Mouse (Mus musculus) CH12.LX (cell line): Measurements from ENCODE around the gene Syt12. TPM values are rescaled to one million over a fixed set of nuclear protein-coding genes. Genes with fewer than 3 reads are reported as not detected.

Experiments
- DNase-seq: peaks from one replicate; pipeline ENCODE4 v3.0.0-alpha.2; 2013; ENCODE audit errors: extremely low read depth
- H3K27ac ChIP-seq: 2 replicates; pipeline ENCODE4 v1.5.1; 2012; ENCODE audit warnings: low read depth, mild to moderate bottlenecking, control low read depth, moderate library complexity; ENCODE audit not compliant: insufficient read depth
- H3K27me3 ChIP-seq: replicated peaks from 2 replicates; pipeline ENCODE3; 2012; ENCODE audit warnings: inconsistent platforms
- H3K36me3 ChIP-seq, 2 experiments: replicated peaks in 1 of 2; 2 replicates each; pipeline versions ENCODE3 to v1.6.1; 2012; ENCODE audit warnings: inconsistent platforms in 1 of 2, low read length in 1 of 2, mild to moderate bottlenecking in 1 of 2, mixed read lengths in 1 of 2, moderate library complexity in 1 of 2; ENCODE audit not compliant: control insufficient read depth in 1 of 2, insufficient read depth in 1 of 2
- H3K4me1 ChIP-seq, 2 experiments: 2 replicates each; pipeline ENCODE4 v1.6.1; 2012; ENCODE audit warnings: inconsistent platforms in 1 of 2, moderate library complexity in 1 of 2; ENCODE audit not compliant: insufficient read depth in 2 of 2, control insufficient read depth in 1 of 2
- H3K4me2 ChIP-seq: 2 replicates; pipeline ENCODE4 v1.6.1; 2012; ENCODE audit warnings: low read depth, mild to moderate bottlenecking, control low read depth; ENCODE audit not compliant: poor library complexity, insufficient read depth, severe bottlenecking
- H3K4me3 ChIP-seq, 3 experiments: fragments of 150-350 bp in 1 of 3; sonication (generic) in 1 of 3; replicated peaks in 1 of 3; 2 replicates each; pipeline versions ENCODE3 to v1.5.1; 2011 to 2012; ENCODE audit warnings: low read depth in 2 of 3, low read length in 2 of 3, mild to moderate bottlenecking in 2 of 3, moderate library complexity in 2 of 3, control low read depth in 1 of 3, improper control_type of control experiment in 1 of 3, inconsistent platforms in 1 of 3, mixed read lengths in 1 of 3; ENCODE audit not compliant: poor library complexity in 1 of 3
- H3K79me2 ChIP-seq: replicated peaks from 2 replicates; pipeline ENCODE4 v1.6.1; 2012; ENCODE audit warnings: mild to moderate bottlenecking, moderate library complexity; ENCODE audit not compliant: control insufficient read depth, poor library complexity, insufficient read depth, severe bottlenecking; ENCODE audit errors: extremely low read depth
- H3K9ac ChIP-seq: 2 replicates; pipeline ENCODE4 v1.6.1; 2012; ENCODE audit warnings: low read depth, mild to moderate bottlenecking, control low read depth, moderate library complexity; ENCODE audit not compliant: insufficient read depth
- H3K9me3 ChIP-seq: replicated peaks from 2 replicates; pipeline ENCODE3; 2012; ENCODE audit warnings: low read length, inconsistent platforms, mixed read lengths
- CHD1 ChIP-seq: IDR thresholded peaks from 2 replicates; pipeline ENCODE4 v1.6.1; 2012; ENCODE audit warnings: low read depth, low read length, improper control_type of control experiment, inconsistent platforms
- CHD2 ChIP-seq: IDR thresholded peaks from 2 replicates; pipeline ENCODE4 v1.6.1; 2011; ENCODE audit warnings: low read length, improper control_type of control experiment
- E2F4 ChIP-seq: IDR thresholded peaks from 2 replicates; pipeline ENCODE4 v1.6.1; 2011; ENCODE audit warnings: low read depth, low read length, improper control_type of control experiment; ENCODE audit not compliant: insufficient replicate concordance
- ELF1 ChIP-seq: IDR thresholded peaks from 2 replicates; pipeline ENCODE4 v1.6.1; 2014; ENCODE audit warnings: low read depth, mild to moderate bottlenecking, inconsistent platforms, low read length, improper control_type of control experiment
- EP300 ChIP-seq: IDR thresholded peaks from 2 replicates; pipeline ENCODE4 v1.6.1; 2011; ENCODE audit warnings: low read length, improper control_type of control experiment
- ETS1 ChIP-seq: conservative IDR thresholded peaks from 2 replicates; pipeline ENCODE4 v1.6.1; 2012; ENCODE audit warnings: low read depth, mild to moderate bottlenecking, inconsistent platforms, low read length, improper control_type of control experiment, moderate library complexity
- HCFC1 ChIP-seq: IDR thresholded peaks from 2 replicates; pipeline ENCODE4 v1.6.1; 2012; ENCODE audit warnings: low read depth, mild to moderate bottlenecking, inconsistent platforms, low read length, improper control_type of control experiment
- IRF4 ChIP-seq: IDR thresholded peaks from 2 replicates; pipeline ENCODE4 v1.6.1; 2014; ENCODE audit warnings: low read depth, mild to moderate bottlenecking, inconsistent platforms, low read length, improper control_type of control experiment
- JUN ChIP-seq: IDR thresholded peaks from 2 replicates; pipeline ENCODE4 v1.6.1; 2011; ENCODE audit warnings: low read depth, mild to moderate bottlenecking, low read length, improper control_type of control experiment, moderate library complexity; ENCODE audit not compliant: insufficient read depth
- MAX ChIP-seq: IDR thresholded peaks from 2 replicates; pipeline ENCODE4 v1.6.1; 2011; ENCODE audit warnings: low read length, improper control_type of control experiment
- MEF2A ChIP-seq: IDR thresholded peaks from 2 replicates; pipeline ENCODE4 v1.6.1; 2014; ENCODE audit warnings: low read depth, mild to moderate bottlenecking, inconsistent platforms, low read length, improper control_type of control experiment, borderline replicate concordance
- MXI1 ChIP-seq: IDR thresholded peaks from 2 replicates; pipeline ENCODE4 v1.6.1; 2011; ENCODE audit warnings: mild to moderate bottlenecking, low read depth, low read length, improper control_type of control experiment
- MYC ChIP-seq: IDR thresholded peaks from 2 replicates; pipeline ENCODE4 v1.6.1; 2011; ENCODE audit warnings: low read depth, mild to moderate bottlenecking, improper control_type of control experiment, low read length
- POLR2AphosphoS2 ChIP-seq: IDR thresholded peaks from 2 replicates; pipeline ENCODE4 v1.6.1; 2011; ENCODE audit warnings: low read depth, low read length, improper control_type of control experiment
- SIN3A ChIP-seq: IDR thresholded peaks from 2 replicates; pipeline ENCODE4 v1.6.1; 2012; ENCODE audit warnings: low read length, improper control_type of control experiment, inconsistent platforms
- TBP ChIP-seq: conservative IDR thresholded peaks from 2 replicates; pipeline ENCODE4 v1.6.1; 2011; ENCODE audit warnings: low read depth, low read length, improper control_type of control experiment
- USF1 ChIP-seq: IDR thresholded peaks from 2 replicates; pipeline ENCODE4 v1.6.1; 2014; ENCODE audit warnings: low read depth, mild to moderate bottlenecking, inconsistent platforms, low read length, improper control_type of control experiment
- USF2 ChIP-seq: conservative IDR thresholded peaks from 2 replicates; pipeline ENCODE4 v1.6.1; 2011; ENCODE audit warnings: low read depth, low read length, improper control_type of control experiment
- ZKSCAN1 ChIP-seq: IDR thresholded peaks from 2 replicates; pipeline ENCODE4 v1.6.1; 2012; ENCODE audit warnings: low read depth, inconsistent platforms, low read length, improper control_type of control experiment, borderline replicate concordance
- ZMIZ1 ChIP-seq: IDR thresholded peaks from 2 replicates; pipeline ENCODE4 v1.6.1; 2012; ENCODE audit warnings: low read depth, mild to moderate bottlenecking, inconsistent platforms, low read length, improper control_type of control experiment
- ZNF384 ChIP-seq: IDR thresholded peaks from 2 replicates; pipeline ENCODE4 v1.6.1; 2012; ENCODE audit warnings: low read depth, low read length, improper control_type of control experiment, inconsistent platforms
- dilution Hi-C: fragments of 300-500 bp; cut with MboI; formaldehyde crosslinking; loops from 2 replicates; pipeline ENCODE4 v1.14.3; 2020; ENCODE audit warnings: low sequenced_read_pairs; ENCODE audit not compliant: extremely low pct_unique_long_range_greater_than_20kb, extremely low pct_ligation_motif_present
- in situ Hi-C: fragments of 300-500 bp; cut with MboI; formaldehyde crosslinking; loops from 3 replicates; pipeline ENCODE4 v1.14.3; 2019; ENCODE audit warnings: low sequenced_read_pairs, low pct_ligation_motif_present, low pct_unique_long_range_greater_than_20kb, mixed read lengths
- polyA plus RNA-seq: library from polyadenylated mRNA; unstranded; fragments of >175 nt; gene quantifications from 2 replicates; pipeline ENCODE4 v1.2.1, GENCODE M21; 2012; ENCODE audit warnings: low read depth; ENCODE audit not compliant: insufficient read length
- total RNA-seq, 2 experiments: library from RNA; depleted of rRNA; stranded (reverse); fragments of 300-350 nt in 1 of 2; fragments of >200 nt in 1 of 2; gene quantifications; 2 replicates each; pipeline ENCODE4 v1.2.3; 2012 to 2014

Syt12 gene
- total and polyA plus RNA-seq, 3 experiments, result 0.17 to 0.50 TPM; not detected in 1

DNA sequence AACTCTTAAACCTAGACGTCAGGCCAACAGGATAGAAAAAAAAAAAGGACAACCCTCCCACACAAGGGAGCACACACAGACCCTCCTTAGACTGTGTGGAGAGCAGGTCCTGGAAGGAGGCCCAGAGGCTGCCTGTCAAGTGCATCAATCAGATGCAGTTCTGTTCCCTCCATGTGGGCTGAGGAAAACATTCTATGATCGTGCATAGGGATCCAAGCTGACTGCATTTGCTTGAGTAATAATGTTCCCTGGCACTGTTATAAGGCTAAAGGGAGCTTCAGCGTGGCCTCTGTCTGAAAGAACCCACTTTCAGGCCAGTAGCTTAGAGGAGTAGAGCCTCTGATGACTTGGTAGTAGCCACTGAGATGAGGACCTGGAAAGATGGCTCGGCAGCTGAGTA lies 24.7 kb downstream of the Syt12 start:
- Histone ChIP-seq H3K27ac (no peak overlapping the region), H3K4me3 (no peak overlapping the region), H3K4me2 (no peak overlapping the region), H3K36me3 (peaks cover 0 to 5% of the 10 kb centered on the region in 2 experiments), H3K4me1 (peaks cover 3 to 12% of the 10 kb centered on the region in 2 experiments; a peak in 2 of 4 replicates), H3K9me3 (no peaks in the 10 kb centered on the region), H3K9ac (no peak overlapping the region), H3K79me2 (no peaks in the 10 kb centered on the region), H3K27me3 (no peaks in the 10 kb centered on the region)
- DNase-seq, result no peak
- dilution Hi-C loops, result no loop called here
- in situ Hi-C loops, result no loop called here
- TF ChIP-seq IRF4 (no peak), ZMIZ1 (no peak), USF2 (no peak)

DNA sequence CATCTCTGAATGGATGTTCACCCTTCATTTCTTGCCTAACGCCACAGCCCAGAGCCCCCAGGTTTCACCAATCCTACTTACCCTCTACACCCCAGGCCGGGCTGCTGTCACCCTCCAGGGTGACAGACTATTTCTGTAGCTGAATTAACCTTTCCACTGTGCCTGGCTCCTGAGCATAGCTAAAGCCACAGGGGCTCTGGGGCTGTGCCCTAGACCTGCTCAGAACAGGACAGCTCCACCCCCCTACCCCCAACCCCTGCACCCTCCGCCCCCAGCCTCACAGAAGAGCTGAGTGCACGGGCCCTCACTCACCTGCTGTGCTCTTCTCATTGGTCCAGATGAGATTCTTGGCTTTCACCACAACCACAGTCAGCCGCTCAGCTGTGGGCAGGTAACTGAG lies 25.3 kb downstream of the Syt12 start:
- no peak overlapping the region for H3K9ac ChIP-seq

DNA sequence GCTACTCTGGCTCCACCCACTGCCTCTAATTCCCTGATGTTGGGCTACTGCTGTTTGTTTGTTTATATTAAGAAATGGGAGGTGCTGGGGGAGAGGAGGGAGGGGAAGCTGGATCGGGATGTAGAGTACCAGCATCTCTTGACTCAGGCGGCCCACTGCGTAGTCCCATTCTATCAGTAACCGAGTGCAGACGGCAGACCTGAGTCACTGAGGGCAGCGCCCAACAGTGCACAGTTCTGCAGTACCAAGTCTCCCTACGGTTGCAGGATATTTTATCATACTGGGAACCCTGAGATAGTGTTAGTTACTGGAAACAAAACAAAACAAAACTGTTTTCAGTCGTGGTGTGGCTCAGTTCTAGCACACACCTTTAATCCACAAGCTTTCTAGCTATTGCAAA lies 26.1 kb downstream of the Syt12 start:
- Histone ChIP-seq H3K4me2 (no peak overlapping the region), H3K27ac (no peak overlapping the region), H3K36me3 (peaks cover 0 to 7% of the 10 kb centered on the region in 2 experiments), H3K79me2 (no peaks in the 10 kb centered on the region), H3K9ac (no peak overlapping the region), H3K9me3 (no peaks in the 10 kb centered on the region), H3K27me3 (no peaks in the 10 kb centered on the region), H3K4me1 (peaks cover 3 to 12% of the 10 kb centered on the region in 2 experiments; a peak in 2 of 4 replicates), H3K4me3 (no peak overlapping the region)
- in situ Hi-C loops (no loop called here), dilution Hi-C loops (no loop called here)
- DNase-seq, result no peak
- TF ChIP-seq ELF1 (no peak), CHD1 (no peak), MEF2A (no peak), MAX (no peak), ZKSCAN1 (no peak), POLR2AphosphoS2 (no peak), E2F4 (no peak), CHD2 (no peak), ETS1 (no peak), ZNF384 (no peak), TBP (no peak), HCFC1 (no peak), SIN3A (no peak), EP300 (no peak), IRF4 (no peak), JUN (no peak), MXI1 (no peak), MYC (no peak)

More for the DNA sequence above, 25.3 kb downstream of the Syt12 start:
- no peak overlapping the region for H3K4me3 ChIP-seq
- H3K27me3 ChIP-seq, result no peaks in the 10 kb centered on the region
- dilution Hi-C loops (no loop called here), in situ Hi-C loops (no loop called here)
- no peak overlapping the region for H3K4me2 ChIP-seq
- peaks cover 0 to 7% of the 10 kb centered on the region in 2 experiments for H3K36me3 ChIP-seq
- no peaks in the 10 kb centered on the region for H3K9me3 ChIP-seq
- H3K27ac ChIP-seq, result no peak overlapping the region
- H3K4me1 ChIP-seq, result peaks cover 3 to 12% of the 10 kb centered on the region in 2 experiments; a peak in 2 of 4 replicates
- DNase-seq, result no peak
- no peak for TF ChIP-seq USF2
- no peak for TF ChIP-seq USF1
- TF ChIP-seq E2F4, result no peak
- no peak for TF ChIP-seq JUN
- no peaks in the 10 kb centered on the region for H3K79me2 ChIP-seq
